Mouse (Mus musculus) cerebellum, adult (tissue): ENCODE measurements at regions not wholly inside any gene's neighbourhood (a gene's known extent, or its start where the extent isn't known, plus 50 kb on each side); places are given as distances from the start of the nearest gene placed in this dataset.

Experiments used
- ATAC-seq: cut with Nextera tagmentation; 2 replicates; pipeline ENCODE4 v1.9.2; 2017; ENCODE audit warnings: mild to moderate bottlenecking, moderate library complexity, mixed read lengths; ENCODE audit not compliant: insufficient number of reproducible peaks, low FRiP score, low TSS enrichment

GRCm38 (mm10) chr3:115603803-115604202 is 111.1 kb downstream of the S1pr1 start:
- no peak for ATAC-seq

- ATAC-seq, result no peak
Measured at GRCm38 (mm10) chr3:115599281-115599680, 115.6 kb downstream of the S1pr1 start.

- no peak for ATAC-seq
Measured at GRCm38 (mm10) chr3:115596523-115596922, 118.3 kb downstream of the S1pr1 start.

GRCm38 (mm10) chr3:115590716-115591115 is 124.2 kb downstream of the S1pr1 start:
- no peak for ATAC-seq

GRCm38 (mm10) chr3:115588585-115588984 is 126.3 kb downstream of the S1pr1 start:
- no peak for ATAC-seq

- ATAC-seq, result no peak
Measured at GRCm38 (mm10) chr3:115580131-115580932, 134.5 kb downstream of the S1pr1 start.

- ATAC-seq, result no peak
Measured at GRCm38 (mm10) chr3:115575371-115575770, 139.5 kb downstream of the S1pr1 start.

GRCm38 (mm10) chr3:115562735-115563134 is 152.1 kb downstream of the S1pr1 start:
- ATAC-seq, result no peak

GRCm38 (mm10) chr3:115554809-115555708 is 159.8 kb downstream of the S1pr1 start:
- ATAC-seq, result no peak

- 0 out of 2 replicates have a peak, but pooled peaks have one; percentile 31 for ATAC-seq
Measured at GRCm38 (mm10) chr3:115553848-115554515, 160.9 kb downstream of the S1pr1 start.

- ATAC-seq, result peak; percentile 80; the same call in 1 of the 2 replicates
Measured at GRCm38 (mm10) chr3:115541789-115542188, 173.1 kb downstream of the S1pr1 start.

GRCm38 (mm10) chr3:115538355-115538754 is 176.5 kb downstream of the S1pr1 start:
- ATAC-seq, result no peak

GRCm38 (mm10) chr3:115532141-115532735 is 182.6 kb downstream of the S1pr1 start:
- no peak for ATAC-seq

GRCm38 (mm10) chr3:115530441-115530840 is 184.4 kb downstream of the S1pr1 start:
- no peak for ATAC-seq

- ATAC-seq, result no peak
Measured at GRCm38 (mm10) chr3:115529918-115530317, 185.0 kb downstream of the S1pr1 start.

- ATAC-seq, result no peak
Measured at GRCm38 (mm10) chr3:115523515-115523914, 191.4 kb downstream of the S1pr1 start.

GRCm38 (mm10) chr3:115515645-115516044 is 199.2 kb downstream of the S1pr1 start:
- ATAC-seq, result no peak

- ATAC-seq, result no peak
Measured at GRCm38 (mm10) chr3:115509658-115510057, 205.2 kb downstream of the S1pr1 start.

GRCm38 (mm10) chr3:115497420-115497819 is 217.5 kb downstream of the S1pr1 start:
- no peak for ATAC-seq

- ATAC-seq, result no peak
Measured at GRCm38 (mm10) chr3:115496110-115496509, 218.8 kb downstream of the S1pr1 start.
